Mouse (Mus musculus): ENCODE results near the gene C530008M17Rik. TPM values are rescaled to one million over a fixed set of nuclear protein-coding genes. Genes with fewer than 3 reads are reported as not detected.

Gene C530008M17Rik
- total and polyA plus RNA-seq, 3 experiments: 3.2 to 10.6 TPM; not detected in 1

GRCm38 (mm10) chr5:76763148-76763701, 106.9 kb downstream of the C530008M17Rik start:
- H3K79me2 ChIP-seq (ENCODE audit: control insufficient read depth, insufficient read depth, low read length, poor library complexity): no peaks in the 10 kb centered on the region
- no peaks in the 10 kb centered on the region for H3K9me3 ChIP-seq (replicated peaks; ENCODE audit: insufficient read depth, low read length)
- no peak overlapping the region for H3K27ac ChIP-seq (ENCODE audit: control insufficient read depth, low read depth, low read length)
- no peak for TF ChIP-seq CTCF (IDR thresholded peaks at IDR 0.05 in 2 of 3, conservative IDR thresholded peaks at IDR 0.05 in 1 of 3; ENCODE audit: control insufficient read depth in 1 of 3, insufficient read depth in 1 of 3, low read depth in 2 of 3, low read length in 3 of 3, poor library complexity in 1 of 3, severe bottlenecking in 1 of 3)
- no peak for TF ChIP-seq EP300 (IDR thresholded peaks at IDR 0.05; ENCODE audit: low read depth in 1 of 2, low read length in 2 of 2)
- TF ChIP-seq HCFC1 (IDR thresholded peaks at IDR 0.05; ENCODE audit: low read depth, low read length): no peak
- no peak for TF ChIP-seq ZC3H11A (IDR thresholded peaks at IDR 0.05; ENCODE audit: low read depth, low read length)
- no peak for TF ChIP-seq MYB (IDR thresholded peaks at IDR 0.05; ENCODE audit: low read depth, low read length)
- no peak for TF ChIP-seq ZNF384 (IDR thresholded peaks at IDR 0.05; ENCODE audit: low read depth, low read length)
- no peak for TF ChIP-seq USF2 (IDR thresholded peaks at IDR 0.05; ENCODE audit: borderline replicate concordance in 1 of 2, insufficient read depth in 1 of 2, low read depth in 1 of 2, low read length in 2 of 2)
- no peak for TF ChIP-seq MYC (IDR thresholded peaks at IDR 0.05; ENCODE audit: low read depth, low read length)
- no peak for TF ChIP-seq SMC3 (IDR thresholded peaks at IDR 0.05; ENCODE audit: low read depth, low read length)
- no peak overlapping the region for H3K4me3 ChIP-seq (ENCODE audit: control insufficient read depth in 1 of 2, insufficient read depth in 1 of 2, low read depth in 2 of 2, low read length in 2 of 2)
- no peak for DNase-seq (ENCODE audit: low read depth, low spot score)
- H3K4me1 ChIP-seq (ENCODE audit: control insufficient read depth in 1 of 2, insufficient read depth in 2 of 2, low read length in 2 of 2): no peaks in the 10 kb centered on the region
- H3K9ac ChIP-seq (ENCODE audit: control insufficient read depth, low read depth, low read length, poor library complexity, severe bottlenecking): no peak overlapping the region
- no peaks in the 10 kb centered on the region for H3K27me3 ChIP-seq (ENCODE audit: control insufficient read depth in 1 of 2, insufficient read depth in 2 of 2, low read length in 2 of 2)
- H3K36me3 ChIP-seq (ENCODE audit: control insufficient read depth in 1 of 2, insufficient read depth in 2 of 2, low read length in 2 of 2): no peaks in the 10 kb centered on the region

GRCm38 (mm10) chr5:76763731-76764130, 107.4 kb downstream of the C530008M17Rik start:
- Histone ChIP-seq H3K27me3 (ENCODE audit: control insufficient read depth in 1 of 2, insufficient read depth in 2 of 2, low read length in 2 of 2) (no peaks in the 10 kb centered on the region), H3K9ac (ENCODE audit: control insufficient read depth, low read depth, low read length, poor library complexity, severe bottlenecking) (no peak overlapping the region), H3K4me3 (ENCODE audit: control insufficient read depth in 1 of 2, insufficient read depth in 1 of 2, low read depth in 2 of 2, low read length in 2 of 2) (no peak overlapping the region), H3K27ac (ENCODE audit: control insufficient read depth, low read depth, low read length) (no peak overlapping the region), H3K36me3 (ENCODE audit: control insufficient read depth in 1 of 2, insufficient read depth in 2 of 2, low read length in 2 of 2) (no peaks in the 10 kb centered on the region), H3K4me1 (ENCODE audit: control insufficient read depth in 1 of 2, insufficient read depth in 2 of 2, low read length in 2 of 2) (no peaks in the 10 kb centered on the region), H3K79me2 (ENCODE audit: control insufficient read depth, insufficient read depth, low read length, poor library complexity) (no peaks in the 10 kb centered on the region), H3K9me3 (replicated peaks; ENCODE audit: insufficient read depth, low read length) (no peaks in the 10 kb centered on the region)
- no peak for TF ChIP-seq KAT2A (conservative IDR thresholded peaks at IDR 0.05; ENCODE audit: low read depth, low read length)
- TF ChIP-seq USF1 (IDR thresholded peaks at IDR 0.05; ENCODE audit: low read depth, low read length): no peak
- TF ChIP-seq CHD1 (IDR thresholded peaks at IDR 0.05; ENCODE audit: low read depth, low read length): no peak
- DNase-seq (ENCODE audit: low read depth, low spot score): no peak

- DNase-seq (ENCODE audit: low read depth, low spot score): peak; percentile 52
- H3K9me3 ChIP-seq (replicated peaks; ENCODE audit: insufficient read depth, low read length): no peaks in the 10 kb centered on the region
- H3K9ac ChIP-seq (ENCODE audit: control insufficient read depth, low read depth, low read length, poor library complexity, severe bottlenecking): no peak overlapping the region
- H3K27me3 ChIP-seq (ENCODE audit: control insufficient read depth in 1 of 2, insufficient read depth in 2 of 2, low read length in 2 of 2): no peaks in the 10 kb centered on the region
- no peak for TF ChIP-seq BHLHE40 (IDR thresholded peaks at IDR 0.05; ENCODE audit: borderline replicate concordance, low read depth, low read length)
- no peak for TF ChIP-seq MAX (IDR thresholded peaks at IDR 0.05; ENCODE audit: low read length)
- TF ChIP-seq MAZ (IDR thresholded peaks at IDR 0.05; ENCODE audit: low read depth, low read length): no peak
- TF ChIP-seq HCFC1 (IDR thresholded peaks at IDR 0.05; ENCODE audit: low read depth, low read length): no peak
- TF ChIP-seq CTCF (IDR thresholded peaks at IDR 0.05 in 2 of 3, conservative IDR thresholded peaks at IDR 0.05 in 1 of 3; ENCODE audit: control insufficient read depth in 1 of 3, insufficient read depth in 1 of 3, low read depth in 2 of 3, low read length in 3 of 3, poor library complexity in 1 of 3, severe bottlenecking in 1 of 3): peak in 2 of 3 experiments; percentile 10 to 60; a peak in 2 of 6 replicates
- TF ChIP-seq POLR2AphosphoS5 (IDR thresholded peaks at IDR 0.05; ENCODE audit: borderline replicate concordance, low read depth, low read length): no peak
- no peak for TF ChIP-seq JUND (IDR thresholded peaks at IDR 0.05; ENCODE audit: low read depth, low read length)
- TF ChIP-seq SMC3 (IDR thresholded peaks at IDR 0.05; ENCODE audit: low read depth, low read length): peak; percentile 79
- TF ChIP-seq MYC (IDR thresholded peaks at IDR 0.05; ENCODE audit: low read depth, low read length): peak; percentile 59; the same call in 1 of the 2 replicates
- TF ChIP-seq POLR2A (IDR thresholded peaks at IDR 0.05; ENCODE audit: control insufficient read depth in 1 of 2, insufficient read depth in 1 of 2, low read depth in 1 of 2, low read length in 2 of 2, poor library complexity in 1 of 2): no peak
- peak; percentile 66 for TF ChIP-seq ZC3H11A (IDR thresholded peaks at IDR 0.05; ENCODE audit: low read depth, low read length)
- TF ChIP-seq CHD2 (IDR thresholded peaks at IDR 0.05; ENCODE audit: low read length): no peak
- TF ChIP-seq KAT2A (conservative IDR thresholded peaks at IDR 0.05; ENCODE audit: low read depth, low read length): no peak
- peak; percentile 28; the same call in 1 of the 2 replicates for TF ChIP-seq USF1 (IDR thresholded peaks at IDR 0.05; ENCODE audit: low read depth, low read length)
- TF ChIP-seq RAD21 (IDR thresholded peaks at IDR 0.05; ENCODE audit: low read depth, low read length): peak; percentile 46
- TF ChIP-seq MXI1 (IDR thresholded peaks at IDR 0.05; ENCODE audit: low read depth, low read length): no peak
- TF ChIP-seq GATA1 (IDR thresholded peaks at IDR 0.05; ENCODE audit: low read depth, low read length): no peak
- no peak for TF ChIP-seq E2F4 (IDR thresholded peaks at IDR 0.05; ENCODE audit: borderline replicate concordance, low read depth, low read length)
- TF ChIP-seq TCF12 (IDR thresholded peaks at IDR 0.05; ENCODE audit: low read depth, low read length): no peak
- no peak overlapping the region for H3K4me3 ChIP-seq (ENCODE audit: control insufficient read depth in 1 of 2, insufficient read depth in 1 of 2, low read depth in 2 of 2, low read length in 2 of 2)
- no peaks in the 10 kb centered on the region for H3K36me3 ChIP-seq (ENCODE audit: control insufficient read depth in 1 of 2, insufficient read depth in 2 of 2, low read length in 2 of 2)
- H3K79me2 ChIP-seq (ENCODE audit: control insufficient read depth, insufficient read depth, low read length, poor library complexity): no peaks in the 10 kb centered on the region
- 0 out of 4 replicates have a peak, but pooled peaks cover 0 to 2% of the 10 kb centered on the region in 2 experiments for H3K4me1 ChIP-seq (ENCODE audit: control insufficient read depth in 1 of 2, insufficient read depth in 2 of 2, low read length in 2 of 2)
- H3K27ac ChIP-seq (ENCODE audit: control insufficient read depth, low read depth, low read length): no peak overlapping the region
Observed at GRCm38 (mm10) chr5:76769014-76769413, 112.7 kb downstream of the C530008M17Rik start.
